Mouse (Mus musculus) left cerebral cortex, adult 9 months (tissue): ENCODE data around the gene Gm10324.
"Not testable (repeated sequence)": the region's sequence is repeated elsewhere in the genome, so short reads cannot be mapped to it uniquely, and the experiment has no call there.

Source experiments
- DNase-seq, 2 experiments: peaks; one replicate each; pipeline ENCODE4 v3.0.0; 2022; ENCODE audit warnings: low spot score in 2 of 2

The Gm10324 gene

GRCm38 (mm10) chr13:66119247-66119646 is at the start of gene Gm10324:
TSS of gene Gm10324 (plus strand) at chr13:66119547.
- not testable (repeated sequence) for DNase-seq
